Mouse (Mus musculus) mature B cell (primary cell): ENCODE data around the gene Lyrm2.

Experiments
- in situ Hi-C: fragments of 300-500 bp; cut with MboI; formaldehyde crosslinking; loops from 2 replicates; pipeline ENCODE4 v1.14.3; 2019

The Lyrm2 gene

DNA sequence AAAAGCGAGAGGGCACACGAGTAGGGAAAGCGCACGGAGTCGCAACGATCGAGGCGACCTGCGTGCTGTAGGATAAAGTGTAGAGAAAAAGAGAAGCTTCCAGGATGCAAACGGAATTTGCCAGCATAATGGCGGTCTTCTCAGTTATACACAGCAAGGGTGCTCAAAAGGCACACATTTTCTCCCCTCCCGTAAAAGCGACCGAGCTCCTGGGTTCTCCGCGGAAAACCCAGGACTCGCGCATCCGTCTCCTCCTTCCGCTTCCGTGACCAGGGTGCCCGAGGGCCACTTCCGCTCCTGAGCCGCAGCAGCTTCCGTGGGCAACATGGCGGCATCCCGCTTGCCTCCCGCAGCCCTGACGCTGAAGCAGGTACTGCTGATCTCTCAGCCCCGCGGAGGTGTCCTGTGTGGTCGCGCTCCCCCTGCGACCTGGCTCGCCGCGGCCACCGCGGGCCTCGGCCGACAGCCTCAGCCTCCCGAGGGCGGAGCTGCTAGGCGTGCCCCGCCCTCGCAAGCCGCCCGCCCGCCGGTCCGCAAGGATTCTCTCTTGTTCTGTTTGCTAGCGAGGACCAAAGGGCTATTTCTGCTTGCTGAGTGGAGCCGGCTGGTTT is at the start of gene Lyrm2:
Gene Lyrm2 (plus strand): TSS at position 288 of the 611 bp plus-strand sequence.
- in situ Hi-C loops: no loop called here

GRCm38 (mm10) chr4:32750711-32751110 is 49.3 kb upstream of the Lyrm2 start:
- in situ Hi-C loops: no loop called here

DNA sequence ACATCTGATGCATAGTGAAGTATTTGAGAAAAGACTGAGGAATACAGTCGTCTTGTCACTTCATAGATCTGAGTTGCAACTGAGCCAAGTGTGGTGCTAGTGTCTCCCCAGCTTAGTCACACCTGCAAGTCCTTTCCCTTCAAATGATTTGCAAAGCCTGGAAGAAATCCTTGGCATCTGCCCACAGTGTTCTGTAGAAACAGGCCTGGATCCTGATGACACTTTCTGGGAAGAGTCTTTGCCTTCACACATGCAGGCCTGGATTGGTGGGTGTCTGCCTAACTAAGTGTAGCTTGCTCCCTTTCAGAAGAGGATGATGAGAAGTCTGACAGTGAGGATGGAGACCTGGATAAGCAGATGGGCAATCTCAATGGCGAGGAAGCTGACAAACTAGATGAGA is 42.6 kb upstream of the Lyrm2 start:
- in situ Hi-C loops: no loop called here

DNA sequence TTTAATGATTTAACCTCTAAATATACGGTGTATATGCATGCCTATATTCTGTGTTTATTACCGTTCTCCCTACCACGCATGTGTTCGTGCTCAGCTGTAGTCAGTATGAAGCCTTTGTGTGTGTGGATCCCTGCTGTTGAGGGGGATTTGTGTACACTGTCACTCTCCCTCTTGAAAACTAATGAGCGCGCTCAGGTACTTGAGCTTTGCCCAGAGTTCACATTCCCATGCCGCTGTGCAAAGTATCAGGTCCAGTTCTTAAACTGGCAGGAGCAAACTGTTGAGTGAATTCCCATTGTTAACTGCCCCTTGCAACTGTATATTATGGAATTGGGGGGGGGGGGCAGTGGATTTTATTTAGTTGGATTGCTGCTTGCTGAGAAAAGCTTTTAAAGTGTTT is 32.6 kb upstream of the Lyrm2 start:
- in situ Hi-C loops: no loop called here

- in situ Hi-C loops: no loop called here
Observed at GRCm38 (mm10) chr4:32768046-32768445, 32.0 kb upstream of the Lyrm2 start.

DNA sequence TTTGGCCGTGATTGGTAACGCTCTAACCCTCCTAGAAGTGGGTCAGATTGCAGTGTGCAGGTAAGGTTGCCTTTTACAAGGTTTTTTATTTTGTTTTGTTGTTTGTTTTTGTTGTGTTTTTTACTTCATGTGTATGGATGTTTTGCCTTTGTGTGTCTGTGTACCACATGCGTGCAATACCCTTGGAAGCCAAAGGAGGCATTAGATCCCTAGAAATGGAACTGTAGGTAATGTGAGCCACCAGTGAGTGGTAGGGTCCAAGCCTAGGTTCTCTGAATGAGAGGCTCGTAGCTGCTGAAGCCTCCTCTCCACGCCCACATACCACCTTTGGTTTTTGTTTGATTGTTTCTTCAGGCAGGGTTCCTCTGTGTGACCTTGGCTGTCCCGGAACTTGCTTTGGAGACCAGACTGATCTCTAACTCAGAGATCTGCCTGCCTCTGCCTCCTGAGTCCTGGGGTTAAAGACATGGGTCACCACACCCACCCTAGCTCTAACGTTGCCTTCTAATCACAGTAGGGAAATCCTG is 29.7 kb upstream of the Lyrm2 start:
- in situ Hi-C loops: no loop called here

DNA sequence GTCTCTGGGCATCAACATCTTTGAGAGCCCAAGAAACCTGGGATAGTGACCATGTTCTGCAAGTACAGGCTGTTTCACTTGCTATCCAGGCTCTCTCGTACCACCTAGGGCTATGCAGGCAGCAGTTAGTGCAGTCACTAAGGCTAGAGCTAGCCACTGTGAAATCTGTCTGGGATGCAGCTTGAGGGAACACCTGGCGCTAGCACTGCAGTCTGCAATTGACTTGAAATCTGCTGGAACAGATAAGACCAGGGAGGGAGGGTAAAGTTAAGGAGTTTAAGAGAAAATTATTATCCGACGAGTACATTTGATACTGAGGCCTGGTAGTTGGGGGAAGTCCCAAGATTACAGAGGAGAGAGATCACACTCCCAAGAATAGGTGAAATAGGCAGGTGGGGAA is 20.1 kb upstream of the Lyrm2 start:
- in situ Hi-C loops: no loop called here

DNA sequence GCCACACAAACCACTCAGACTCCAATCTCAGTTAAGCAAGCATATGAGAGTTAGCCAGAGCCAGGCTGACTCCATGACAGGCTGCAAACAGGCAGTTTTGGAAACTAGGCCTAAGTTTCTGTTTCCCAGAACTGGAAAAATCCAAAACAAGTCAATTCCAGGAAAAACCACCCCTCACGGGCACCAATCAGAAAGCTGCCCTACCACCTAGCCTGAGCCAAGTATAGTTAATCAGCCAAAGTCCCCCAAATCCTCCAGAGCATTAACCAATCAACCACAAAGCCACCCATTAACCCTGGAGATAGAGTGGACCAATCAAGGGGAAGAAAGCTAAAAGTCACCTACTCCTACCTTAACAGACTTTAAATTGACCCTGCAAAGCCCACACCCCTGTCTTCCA is 12.9 kb upstream of the Lyrm2 start:
- in situ Hi-C loops: no loop called here

GRCm38 (mm10) chr4:32789020-32789419 is 11.0 kb upstream of the Lyrm2 start:
- in situ Hi-C loops: no loop called here

- in situ Hi-C loops: no loop called here
Observed at GRCm38 (mm10) chr4:32798976-32799375, 1.1 kb upstream of the Lyrm2 start.

- in situ Hi-C loops: no loop called here
Observed at GRCm38 (mm10) chr4:32800577-32801170, 621 bp downstream of the Lyrm2 start.

DNA sequence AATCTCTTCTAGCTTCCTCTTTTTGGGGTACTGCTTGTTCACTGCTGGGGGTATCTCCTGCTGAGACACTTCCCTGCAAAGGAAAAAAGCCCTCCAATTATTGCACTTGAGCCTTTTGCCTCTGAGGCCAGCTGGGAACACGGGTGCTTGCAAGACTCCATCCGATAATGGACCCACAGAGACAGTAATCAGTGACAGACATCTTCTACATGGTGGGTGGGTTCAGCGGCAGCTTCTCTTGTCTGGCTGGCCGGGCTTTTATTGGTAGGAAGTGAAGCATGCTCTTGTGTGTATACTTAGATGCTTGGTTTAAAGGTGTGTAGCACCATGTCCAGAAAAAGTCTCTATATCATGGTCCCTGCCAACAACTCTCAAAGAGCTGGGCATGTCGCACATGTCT is 17.4 kb downstream of the Lyrm2 start:
- in situ Hi-C loops: no loop called here

- in situ Hi-C loops: no loop called here
Observed at GRCm38 (mm10) chr4:32820676-32821075, 20.6 kb downstream of the Lyrm2 start.

GRCm38 (mm10) chr4:32824254-32824653 is 24.2 kb downstream of the Lyrm2 start:
- in situ Hi-C loops: no loop called here

GRCm38 (mm10) chr4:32826925-32827324 is 26.9 kb downstream of the Lyrm2 start:
- in situ Hi-C loops: no loop called here

DNA sequence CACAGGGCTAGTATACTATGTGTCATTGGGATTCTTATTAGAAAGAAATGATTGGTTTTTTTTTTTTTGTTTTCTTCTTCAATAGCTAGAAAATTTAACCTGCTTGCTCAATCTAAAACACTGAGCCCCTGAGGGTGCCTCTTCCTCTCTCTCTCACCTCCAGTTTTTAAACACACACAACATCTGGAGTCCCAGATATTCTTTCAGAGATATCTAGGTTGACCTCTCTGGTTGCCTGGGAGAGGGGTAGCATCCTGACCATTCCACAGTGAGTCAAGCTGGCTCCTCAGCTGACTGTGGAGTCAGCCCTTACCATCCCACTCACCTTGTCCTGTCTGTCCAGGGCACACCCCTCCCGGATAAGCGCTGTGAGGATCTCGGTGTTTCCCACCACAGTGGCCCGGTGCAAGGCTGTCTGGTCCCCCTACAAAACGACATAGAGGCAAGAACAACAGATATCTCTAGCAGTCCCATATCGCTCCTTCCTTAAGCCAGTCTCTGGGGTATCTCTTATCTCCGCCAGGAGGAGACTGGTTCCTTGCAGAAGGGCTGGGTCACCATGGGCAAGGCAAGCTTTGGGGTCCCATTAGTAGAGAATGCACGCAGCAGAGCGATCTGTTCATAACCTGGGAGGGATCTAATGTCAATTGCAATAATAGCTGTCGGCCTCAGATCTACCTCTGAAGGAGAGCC is 28.5 kb downstream of the Lyrm2 start:
- in situ Hi-C loops: no loop called here

- in situ Hi-C loops: no loop called here
Observed at GRCm38 (mm10) chr4:32829316-32829715, 29.3 kb downstream of the Lyrm2 start.

- in situ Hi-C loops: no loop called here
Observed at GRCm38 (mm10) chr4:32833494-32834282, 33.6 kb downstream of the Lyrm2 start.

- in situ Hi-C loops: no loop called here
Observed at GRCm38 (mm10) chr4:32834541-32834940, 34.5 kb downstream of the Lyrm2 start.

DNA sequence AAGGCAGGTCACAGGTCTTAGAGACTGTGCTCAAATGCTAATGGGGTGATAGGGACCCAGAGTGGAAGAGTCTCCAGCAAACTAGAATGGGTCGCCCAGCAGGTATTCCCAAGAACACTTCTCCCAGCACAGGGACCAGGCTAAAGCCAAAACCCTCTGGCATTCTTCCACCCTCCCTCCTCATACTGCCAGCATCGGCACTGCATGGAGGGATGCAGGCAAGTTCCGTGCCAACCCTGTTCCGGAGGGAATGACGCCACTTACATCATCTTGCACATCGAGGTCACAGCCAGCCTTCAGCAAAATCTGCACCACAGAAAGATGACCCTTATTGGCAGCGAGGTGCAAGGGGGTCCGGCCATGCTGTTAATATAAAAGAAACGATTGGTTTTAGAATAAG is 36.0 kb downstream of the Lyrm2 start:
- in situ Hi-C loops: no loop called here

- in situ Hi-C loops: no loop called here
Observed at GRCm38 (mm10) chr4:32838401-32838800, 38.3 kb downstream of the Lyrm2 start.
